Mouse (Mus musculus): Measurements from ENCODE around the gene Anapc16. TPM values are rescaled to one million over a fixed set of nuclear protein-coding genes. Genes with fewer than 3 reads are reported as not detected.
"Not testable (repeated sequence)": the region's sequence is repeated elsewhere in the genome, so short reads cannot be mapped to it uniquely, and the experiment has no call there.

Gene Anapc16
- total RNA-seq (2022), result 10 to 100 TPM; 73.6 to 95.8 (median 81.1) TPM

GRCm38 (mm10) chr10:60002673-60003212 is at the start of gene Anapc16, which contains the start of gene Ascc1:
Gene Anapc16, minus strand, starts transcription at chr10:60003135.
Gene Ascc1, plus strand, starts transcription at chr10:60002805.
- DNase-seq, result peak; percentile 93

DNA sequence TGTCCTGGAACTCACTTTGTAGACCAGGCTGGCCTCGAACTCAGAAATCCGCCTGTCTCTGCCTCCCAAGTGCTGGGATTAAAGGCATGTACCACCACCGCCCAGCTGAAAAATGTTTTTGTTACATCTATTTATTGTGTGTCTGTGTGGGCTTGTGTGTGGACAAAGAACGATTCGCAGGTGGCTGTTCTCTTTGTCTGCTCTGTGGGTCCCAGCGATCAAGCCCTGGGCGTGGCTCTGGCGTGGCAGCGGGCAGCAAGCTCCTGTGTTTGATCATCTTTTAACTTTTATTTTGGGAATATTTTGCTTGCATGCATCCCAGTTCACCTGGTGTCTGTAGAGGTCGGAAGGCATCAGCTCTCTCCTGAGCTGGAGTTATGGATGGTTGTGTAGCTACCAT is 47.6 kb upstream of the Anapc16 start:
- DNase-seq, result no peak

- no peak for DNase-seq
Observed at GRCm38 (mm10) chr10:60046696-60047095, 43.8 kb upstream of the Anapc16 start.

DNA sequence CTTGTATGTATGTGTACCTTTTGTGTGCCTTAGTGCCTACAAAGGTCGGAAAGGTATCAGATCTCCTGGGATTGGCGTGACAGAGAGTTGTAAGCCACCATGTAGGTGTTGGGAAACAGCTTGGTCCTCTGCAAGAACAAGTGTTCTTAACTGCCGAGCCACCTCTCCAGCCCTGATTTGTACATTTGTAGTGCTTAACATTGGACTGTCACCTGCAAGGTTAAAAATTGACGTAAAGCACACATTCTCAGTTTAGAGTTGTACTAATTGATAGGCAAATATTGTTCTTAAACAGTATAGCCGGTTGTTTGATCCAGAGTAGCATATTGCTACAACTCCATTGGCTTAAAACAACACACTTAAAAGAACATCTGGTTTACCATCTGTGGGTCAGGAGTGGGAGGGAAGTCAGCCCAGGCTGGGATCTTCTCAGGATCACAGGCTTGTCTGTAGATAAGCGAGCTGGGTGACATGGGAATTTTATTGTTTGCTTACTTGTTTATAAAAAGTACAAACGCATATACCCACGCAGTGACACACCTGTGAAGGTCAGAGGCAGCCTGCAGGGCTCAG is 39.5 kb upstream of the Anapc16 start:
- no peak for DNase-seq

- no peak for DNase-seq
Observed at GRCm38 (mm10) chr10:60035744-60036143, 32.8 kb upstream of the Anapc16 start.

GRCm38 (mm10) chr10:60034621-60035020 is 31.7 kb upstream of the Anapc16 start:
- DNase-seq, result peak; percentile 30

DNA sequence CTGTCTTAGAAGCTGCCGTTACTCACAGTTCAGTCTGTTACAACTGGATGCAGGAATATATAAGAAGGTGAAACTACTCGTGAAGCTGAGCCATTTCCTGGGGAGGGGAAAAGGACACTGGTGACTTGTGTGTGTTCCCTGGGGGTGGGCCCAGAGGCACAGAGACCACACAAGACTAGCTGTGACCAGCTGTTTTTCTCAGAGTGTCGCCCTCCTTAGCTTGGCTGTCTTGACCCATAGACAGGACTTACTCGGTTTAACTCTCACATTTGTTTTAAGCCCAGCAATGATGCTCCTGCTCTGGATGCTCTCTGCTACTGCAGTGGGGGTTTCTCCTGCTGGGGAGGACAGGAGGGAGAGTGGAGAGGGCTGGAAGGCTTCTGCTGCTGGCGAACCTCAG is 30.1 kb upstream of the Anapc16 start:
- no peak for DNase-seq

DNA sequence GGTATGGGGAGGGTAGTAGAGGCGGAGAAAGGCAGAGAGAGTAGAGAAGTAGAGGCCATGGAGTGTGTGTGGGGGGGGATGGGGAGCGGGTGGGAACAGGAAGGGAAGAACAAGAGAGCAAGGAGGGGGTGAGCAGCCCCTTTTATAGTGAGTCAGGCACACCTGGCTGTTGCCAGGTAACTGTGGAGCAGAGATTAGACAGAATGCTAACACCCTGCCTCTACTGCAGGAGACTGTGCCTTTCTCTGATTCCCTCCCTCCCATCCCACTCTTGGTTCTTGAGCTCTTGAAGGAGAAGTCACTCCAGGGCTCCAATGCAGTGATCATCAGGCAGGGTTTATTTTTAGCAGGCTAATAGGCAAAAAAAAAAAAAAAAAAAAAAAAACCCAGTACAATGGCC is 29.7 kb upstream of the Anapc16 start:
- DNase-seq, result no peak

- no peak for DNase-seq
Observed at GRCm38 (mm10) chr10:60031985-60032384, 29.1 kb upstream of the Anapc16 start.

DNA sequence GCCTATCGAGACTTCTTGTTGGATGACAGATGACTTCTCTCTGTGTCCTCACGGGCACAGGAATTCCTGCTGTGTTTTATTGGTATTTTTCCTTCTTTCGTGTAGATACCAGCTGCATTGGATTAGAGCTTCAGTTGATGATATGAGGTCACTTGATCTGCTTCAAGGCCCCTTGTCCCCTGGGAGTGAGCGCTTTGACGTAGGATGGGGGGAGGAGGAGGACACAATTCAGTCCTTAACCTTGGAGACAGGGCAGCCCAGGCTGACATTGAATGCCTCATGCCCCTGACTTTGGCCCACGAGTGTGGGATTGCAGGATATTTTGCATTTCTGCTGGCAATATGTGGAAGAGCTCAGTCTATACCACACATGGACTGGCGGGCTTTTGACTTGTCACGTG is 28.6 kb upstream of the Anapc16 start:
- DNase-seq, result peak; percentile 46

GRCm38 (mm10) chr10:60029387-60029786 is 26.5 kb upstream of the Anapc16 start:
- no peak for DNase-seq

DNA sequence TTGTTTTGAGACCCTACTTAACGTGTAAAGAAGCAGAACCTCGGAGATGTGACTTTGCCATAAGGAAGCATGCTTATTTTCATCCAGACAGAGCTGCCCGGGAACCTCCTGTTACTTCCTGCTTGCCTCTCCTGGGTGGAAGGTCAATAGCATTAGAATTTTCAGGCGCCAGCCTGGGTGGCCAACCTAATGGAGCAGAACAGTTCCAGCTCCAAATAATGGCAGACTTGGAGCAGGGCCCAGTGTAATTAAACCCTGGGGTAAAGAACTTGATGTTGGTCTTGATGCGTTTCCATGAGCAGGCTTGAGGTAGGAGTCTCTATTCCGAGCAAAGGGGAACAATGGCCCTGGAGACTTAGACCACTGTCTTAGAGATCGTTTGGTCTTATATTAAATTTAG is 26.0 kb upstream of the Anapc16 start:
- no peak for DNase-seq

DNA sequence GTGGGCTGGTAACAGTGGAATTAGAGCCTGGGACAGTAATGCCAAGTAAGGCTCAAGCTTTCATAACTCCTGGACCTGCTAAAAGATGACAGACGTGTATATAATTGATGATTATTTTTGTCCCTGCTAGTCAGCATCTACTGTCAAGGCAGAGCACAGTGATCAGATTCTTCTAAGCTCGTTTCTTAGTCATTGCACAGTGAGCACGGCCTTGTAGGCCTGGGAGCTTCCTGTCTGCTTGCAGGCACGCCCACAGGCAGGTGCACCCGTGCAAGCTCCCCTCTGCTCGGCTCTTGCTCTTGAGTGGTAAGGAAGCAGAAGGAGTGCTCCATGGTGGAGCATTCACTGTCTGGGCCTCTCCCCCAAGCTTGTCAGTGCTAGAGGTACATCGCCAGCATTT is 25.2 kb upstream of the Anapc16 start:
- no peak for DNase-seq

- no peak for DNase-seq
Observed at GRCm38 (mm10) chr10:60027619-60028084, 24.7 kb upstream of the Anapc16 start.

DNA sequence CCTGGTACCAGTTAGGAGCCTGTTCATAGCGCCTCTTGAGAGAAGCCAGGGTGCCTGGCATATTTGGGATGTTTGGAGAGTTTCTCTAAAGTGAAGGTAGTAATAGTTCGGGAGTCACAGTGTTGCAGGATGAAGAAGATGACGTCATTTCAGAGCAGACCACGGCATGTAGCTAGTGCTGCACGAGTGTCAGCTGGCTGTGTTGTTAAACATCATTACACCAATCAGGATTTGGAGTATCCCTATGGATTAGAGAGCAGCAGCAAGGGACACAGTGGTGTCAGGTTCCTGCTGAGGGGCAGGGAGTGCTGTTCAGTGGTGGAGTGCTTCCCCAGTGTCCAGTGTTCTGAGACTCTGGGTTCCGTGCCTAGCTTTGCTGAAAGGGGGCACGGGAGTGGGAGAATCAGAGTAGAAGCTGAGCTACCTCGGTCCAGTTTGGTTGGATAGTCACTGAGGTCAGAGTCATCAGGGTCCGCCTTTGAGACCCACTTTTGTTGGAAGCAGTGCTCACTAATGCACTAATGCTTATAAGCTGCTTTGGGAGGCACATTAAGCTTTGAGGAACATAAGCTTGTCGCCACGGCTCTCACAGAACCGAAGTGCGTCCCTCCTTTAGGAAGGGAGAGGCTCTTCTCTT is 23.9 kb upstream of the Anapc16 start:
- no peak for DNase-seq

DNA sequence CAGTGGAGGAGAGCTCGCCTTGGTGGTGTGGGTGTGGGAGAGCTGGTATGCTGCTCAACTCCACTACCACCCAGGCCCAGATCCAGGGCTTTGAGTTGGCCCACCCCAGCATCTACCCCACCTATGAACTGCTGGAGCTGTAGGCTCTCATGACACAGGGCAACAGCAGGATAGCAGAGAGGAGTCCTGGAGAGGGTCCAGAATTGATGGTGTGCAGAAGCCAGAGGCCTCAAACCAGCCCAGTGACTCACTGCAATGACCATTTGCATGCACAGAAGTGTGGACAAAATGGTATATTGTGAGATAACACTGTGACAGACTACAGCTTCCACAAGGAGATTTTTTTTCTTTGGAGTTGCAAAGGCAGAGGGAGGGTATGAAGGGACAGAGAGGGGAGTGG is 20.8 kb upstream of the Anapc16 start:
- no peak for DNase-seq

- no peak for DNase-seq
Observed at GRCm38 (mm10) chr10:60019299-60019698, 16.4 kb upstream of the Anapc16 start.

- DNase-seq, result no peak
Observed at GRCm38 (mm10) chr10:60016223-60016622, 13.3 kb upstream of the Anapc16 start.

- DNase-seq, result no peak
Observed at GRCm38 (mm10) chr10:60009115-60009514, 6.2 kb upstream of the Anapc16 start.

GRCm38 (mm10) chr10:60005264-60005663 is 2.3 kb upstream of the Anapc16 start:
- DNase-seq, result no peak

GRCm38 (mm10) chr10:60003847-60004246 is 912 bp upstream of the Anapc16 start:
- no peak for DNase-seq

- no peak for DNase-seq
Observed at GRCm38 (mm10) chr10:60003213-60003752, 348 bp upstream of the Anapc16 start.

DNA sequence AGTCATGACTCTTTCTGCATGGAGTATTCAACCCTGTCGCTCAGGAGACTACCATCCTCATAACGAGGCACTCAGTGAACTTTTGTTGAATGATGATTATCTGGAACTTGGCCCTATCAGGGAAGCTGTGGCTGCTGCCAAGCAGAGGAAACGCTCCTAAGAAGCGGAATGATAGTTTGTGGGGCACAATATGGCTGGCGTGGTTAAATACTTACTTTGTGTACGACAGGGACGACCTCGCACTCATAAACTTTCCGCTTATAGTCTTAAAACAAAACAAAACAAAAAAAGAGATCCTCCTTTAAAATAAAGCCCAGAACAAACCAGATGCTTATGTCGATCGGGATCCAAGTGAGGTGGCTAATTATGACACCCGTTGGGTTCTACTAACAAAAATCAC is 732 bp downstream of the Anapc16 start:
- no peak for DNase-seq

- DNase-seq, result not testable (repeated sequence)
Observed at GRCm38 (mm10) chr10:60001663-60002062, 1.3 kb downstream of the Anapc16 start.
